11 mouse cellular contexts compared by ENCODE assay signal in genomic region chr2:91354727-91355403, GRCm38 (mm10).
A peak's percentile ranks its signal among the peaks of the same experiment; 100 is the strongest.
DNase-seq lines count a peak whose midpoint lies in the region; ATAC-seq lines count a peak whose summit lies in the region.
"Had no signal": no experiment of that assay in that cellular context is flagged by ENCODE, and none has a peak within 500 bp of the region (broad histone marks: within the 10 kb centered on the region; RNA-seq: fewer than 3 reads in every experiment).

No protein-coding gene starts in this region.

- H3K4me1 ChIP-seq in hindbrain, embryonic 13.5 days (replicated peaks) = peaks cover 9% of the 10 kb centered on the region
- H3K4me1 ChIP-seq in hindbrain, embryonic 11.5 days (replicated peaks; ENCODE audit: control insufficient read depth, insufficient read depth, low read length) = no peaks in the 10 kb centered on the region

- WGBS in hindbrain, embryonic 13.5 days = 84% methylated on average over 6 of the region's 6 CpGs
- 82% methylated on average over 6 of the region's 6 CpGs for WGBS in hindbrain, embryonic 11.5 days

- no peak overlapping the region for H3K9ac ChIP-seq in hindbrain, embryonic 13.5 days
- no peak overlapping the region for H3K9ac ChIP-seq in hindbrain, embryonic 11.5 days (ENCODE audit: low read depth, low read length)
- H3K9ac ChIP-seq: forebrain, postnatal 0 days had no signal

- peak overlapping the region; percentile 40 for H3K27ac ChIP-seq in hindbrain, embryonic 13.5 days
- H3K27ac ChIP-seq in hindbrain, embryonic 11.5 days (ENCODE audit: low read depth, low read length) = no peak overlapping the region
- H3K27ac ChIP-seq: layer of hippocampus, adult 2 months had no signal

- H3K36me3 ChIP-seq in hindbrain, embryonic 13.5 days = no peaks in the 10 kb centered on the region
- H3K36me3 ChIP-seq in hindbrain, embryonic 11.5 days (ENCODE audit: control insufficient read depth, insufficient read depth, low read length) = no peaks in the 10 kb centered on the region

- no peak for ATAC-seq in hindbrain, embryonic 13.5 days (ENCODE audit: low FRiP score)
- no peak for ATAC-seq in hindbrain, embryonic 11.5 days (ENCODE audit: low FRiP score)
- ATAC-seq: forebrain, postnatal 0 days had no signal

- H3K9me3 ChIP-seq in hindbrain, embryonic 13.5 days = no peaks in the 10 kb centered on the region
- no peaks in the 10 kb centered on the region for H3K9me3 ChIP-seq in hindbrain, embryonic 11.5 days (ENCODE audit: control insufficient read depth, low read length)

- DNase-seq in hindbrain, embryonic 11.5 days (ENCODE audit: low spot score) = no peak
- peak; percentile 23 for DNase-seq in retina, postnatal 1 day
- DNase-seq in retina, embryonic 14.5 days (ENCODE audit: low spot score) = no peak
- peak; percentile 72 for DNase-seq in liver
- peak; percentile 74 to 77 for DNase-seq in spleen, postnatal 4 days (ENCODE audit: low spot score in 2 of 2)
- DNase-seq in urinary bladder, postnatal 14 days (ENCODE audit: low spot score) = no peak
- DNase-seq in right cerebral cortex, postnatal 36 days (ENCODE audit: low spot score in 2 of 2) = no peak
- DNase-seq: forebrain, postnatal 0 days; thymus, adult 18-20 months had no signal

- H3K4me2 ChIP-seq in hindbrain, embryonic 13.5 days = no peak overlapping the region
- no peak overlapping the region for H3K4me2 ChIP-seq in hindbrain, embryonic 11.5 days (replicated peaks; ENCODE audit: low read depth, low read length)

- H3K27me3 ChIP-seq in hindbrain, embryonic 13.5 days = no peaks in the 10 kb centered on the region
- H3K27me3 ChIP-seq in hindbrain, embryonic 11.5 days (ENCODE audit: control insufficient read depth, insufficient read depth, low read length) = no peaks in the 10 kb centered on the region

- no peak overlapping the region for H3K4me3 ChIP-seq in hindbrain, embryonic 13.5 days
- no peak overlapping the region for H3K4me3 ChIP-seq in hindbrain, embryonic 11.5 days (ENCODE audit: low read depth, low read length)
- H3K4me3 ChIP-seq: layer of hippocampus, adult 2 months had no signal

Comparison
In these comparisons a context has a peak if more than half of its experiments do, and no peak if none do; other contexts are left out.
1. DNase-seq: peak in retina, postnatal 1 day (single experiment), liver (single experiment) and spleen, postnatal 4 days (2 of 2); none in hindbrain, embryonic 11.5 days (single experiment), retina, embryonic 14.5 days (single experiment), urinary bladder, postnatal 14 days (single experiment) and right cerebral cortex, postnatal 36 days (0 of 2).